Mouse (Mus musculus) embryonic facial prominence, embryonic 14.5 days (tissue): Measurements from ENCODE around the gene Asna1. TPM values are rescaled to one million over a fixed set of nuclear protein-coding genes. Genes with fewer than 3 reads are reported as not detected.

Source experiments
- ATAC-seq: fragments of 200-750 bp; cut with Nextera tagmentation; 2 replicates; pipeline ENCODE4 v1.8.0; 2017; ENCODE audit warnings: low read depth, moderate number of reproducible peaks, moderate TSS enrichment
- DNase-seq: peaks from one replicate; pipeline ENCODE4 v3.0.0-alpha.2; 2015; ENCODE audit warnings: low spot score
- H3K27ac ChIP-seq: fragments of 300-500 bp; sonication (generic); replicated peaks from 2 replicates; pipeline ENCODE4 v1.5.1; 2014; ENCODE audit warnings: low read depth, mild to moderate bottlenecking, low read length, moderate library complexity
- H3K27me3 ChIP-seq: fragments of 300-500 bp; sonication (generic); replicated peaks from 2 replicates; pipeline ENCODE4 v1.6.1; 2014; ENCODE audit warnings: low read length; ENCODE audit not compliant: control insufficient read depth, insufficient read depth
- H3K36me3 ChIP-seq: fragments of 300-500 bp; sonication (generic); 2 replicates; pipeline ENCODE4 v1.6.1; 2014; ENCODE audit warnings: low read length, mixed read lengths; ENCODE audit not compliant: control insufficient read depth, insufficient read depth
- H3K4me1 ChIP-seq: fragments of 300-500 bp; sonication (generic); 2 replicates; pipeline ENCODE4 v1.6.1; 2014; ENCODE audit warnings: antibody characterized with exemption, low read length; ENCODE audit not compliant: control insufficient read depth, insufficient read depth
- H3K4me2 ChIP-seq: fragments of 300-500 bp; sonication (generic); 2 replicates; pipeline ENCODE4 v1.6.1; 2014; ENCODE audit warnings: low read depth, mild to moderate bottlenecking, low read length, moderate library complexity, mixed read lengths
- H3K4me3 ChIP-seq: fragments of 300-500 bp; sonication (generic); 2 replicates; pipeline ENCODE4 v1.5.1; 2014; ENCODE audit warnings: low read depth, mild to moderate bottlenecking, low read length
- H3K9ac ChIP-seq: fragments of 300-500 bp; sonication (generic); 2 replicates; pipeline ENCODE4 v1.6.1; 2014; ENCODE audit warnings: low read depth, mild to moderate bottlenecking, low read length, moderate library complexity, mixed read lengths
- H3K9me3 ChIP-seq: fragments of 300-500 bp; sonication (generic); 2 replicates; pipeline ENCODE4 v1.6.1; 2016; ENCODE audit warnings: low read length; ENCODE audit not compliant: control insufficient read depth
- WGBS: fragments of 180-500 bp; shearing (Covaris S2); extraction: QIAGEN DNeasy Blood & Tissue Kit; methylation state at CpG from one replicate; pipeline ENCODE4 v1.1.7; 2014; 5-methylcytosine and 5-hydroxymethylcytosine counted together
- polyA plus RNA-seq: library from polyadenylated mRNA; unstranded; fragments of >200 nt; fragmentation: Nextera tagmentation; extraction: Ambion mirVana; gene quantifications from 2 replicates; pipeline ENCODE4 v1.2.1, GENCODE M21; 2014

The Asna1 gene
- polyA plus RNA-seq, 1 experiment from 2014 or later: 97.3 TPM

DNA sequence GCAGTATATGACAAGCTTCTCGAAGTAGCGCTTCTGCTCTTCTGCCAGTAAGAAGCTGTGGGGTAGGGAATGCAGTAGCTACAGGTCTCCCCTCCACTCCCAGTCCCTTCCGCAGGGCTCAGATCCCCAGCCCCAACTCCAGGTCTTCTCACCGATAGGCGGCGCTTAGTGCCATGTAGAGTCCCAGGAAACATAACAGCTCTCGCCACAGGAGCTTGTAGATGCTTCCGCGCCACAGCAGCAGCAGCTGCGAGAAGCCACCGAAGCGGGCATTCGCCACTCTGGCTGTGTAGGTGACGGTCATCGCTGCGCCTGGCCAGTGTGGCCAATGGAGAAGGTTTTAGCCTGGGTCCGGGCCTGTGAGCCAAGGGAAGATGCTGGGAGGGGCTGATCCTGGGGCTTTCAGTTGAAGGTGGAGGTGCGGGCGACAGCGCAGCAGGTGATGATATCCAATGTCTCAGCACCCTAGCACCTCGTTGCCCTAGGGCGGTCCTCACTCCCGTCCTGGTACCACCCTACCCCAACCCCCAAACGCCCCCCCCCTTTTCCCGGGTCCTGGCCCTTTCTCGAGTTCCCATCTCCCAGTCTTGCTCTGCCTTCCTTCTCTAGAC is 11.7 kb downstream of the Asna1 start:
- Histone ChIP-seq H3K9me3 (no peaks in the 10 kb centered on the region), H3K4me2 (peak overlapping the region; percentile 57), H3K27me3 (peaks cover 42% of the 10 kb centered on the region), H3K4me1 (no peaks in the 10 kb centered on the region; the same call in 1 of the 2 replicates), H3K27ac (no peak overlapping the region), H3K4me3 (peak overlapping the region; percentile 31), H3K9ac (peak overlapping the region; percentile 48), H3K36me3 (peaks cover 9% of the 10 kb centered on the region)
- peak; percentile 90 for DNase-seq
- WGBS: 5% methylated on average over 25 of the region's 26 CpGs
- ATAC-seq: peak; percentile 81

DNA sequence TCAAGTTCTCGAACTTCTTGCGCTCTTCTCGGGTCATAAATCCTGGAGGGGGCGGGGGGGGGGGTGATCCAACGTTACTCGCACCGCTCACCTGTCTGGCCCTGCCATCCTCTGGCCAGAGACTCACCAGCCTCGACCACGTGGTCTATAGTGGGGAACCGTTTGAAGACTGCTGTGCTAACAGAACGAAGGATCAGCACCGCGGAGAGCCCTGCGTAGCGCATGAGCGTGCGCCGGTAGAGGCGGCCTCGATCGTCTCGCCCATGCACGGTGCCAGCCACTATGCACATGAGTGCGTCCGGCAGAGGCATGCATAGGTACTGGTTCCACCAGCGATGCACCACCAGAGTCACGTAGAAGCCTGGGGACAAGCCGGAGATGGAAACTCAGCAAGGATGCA is 13.8 kb downstream of the Asna1 start:
- ATAC-seq (no peak), DNase-seq (no peak)
- peaks cover 52% of the 10 kb centered on the region for H3K27me3 ChIP-seq

DNA sequence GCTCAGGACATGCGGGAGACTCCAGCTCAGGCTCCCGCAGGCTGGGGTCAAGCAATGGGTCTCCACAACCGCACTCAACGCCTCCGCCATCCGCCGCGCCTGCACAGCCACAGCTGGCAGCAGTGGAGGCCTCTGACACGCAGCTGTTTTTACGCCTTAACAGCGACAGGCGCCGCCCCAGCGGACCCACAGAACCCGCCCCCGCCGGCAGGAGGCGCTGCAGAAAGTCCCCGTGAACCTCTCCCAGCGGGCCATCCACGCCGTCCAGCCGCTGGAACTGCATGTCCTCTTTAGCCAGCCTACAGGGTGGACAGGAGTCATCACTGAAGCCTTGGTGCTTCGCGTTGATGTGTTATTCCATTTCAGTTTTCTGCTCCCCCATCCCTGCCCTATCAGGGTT is 17.4 kb downstream of the Asna1 start:
- Histone ChIP-seq H3K27me3 (peaks cover 38% of the 10 kb centered on the region), H3K4me2 (no peak overlapping the region)
- ATAC-seq: no peak

More for the DNA sequence above, 13.8 kb downstream of the Asna1 start:
- WGBS: 15% methylated on average over 28 of the region's 28 CpGs
- Histone ChIP-seq H3K4me2 (no peak overlapping the region), H3K27ac (no peak overlapping the region), H3K4me3 (no peak overlapping the region), H3K9me3 (no peaks in the 10 kb centered on the region), H3K9ac (no peak overlapping the region), H3K36me3 (no peaks in the 10 kb centered on the region), H3K4me1 (no peaks in the 10 kb centered on the region; the same call in 1 of the 2 replicates)

DNA sequence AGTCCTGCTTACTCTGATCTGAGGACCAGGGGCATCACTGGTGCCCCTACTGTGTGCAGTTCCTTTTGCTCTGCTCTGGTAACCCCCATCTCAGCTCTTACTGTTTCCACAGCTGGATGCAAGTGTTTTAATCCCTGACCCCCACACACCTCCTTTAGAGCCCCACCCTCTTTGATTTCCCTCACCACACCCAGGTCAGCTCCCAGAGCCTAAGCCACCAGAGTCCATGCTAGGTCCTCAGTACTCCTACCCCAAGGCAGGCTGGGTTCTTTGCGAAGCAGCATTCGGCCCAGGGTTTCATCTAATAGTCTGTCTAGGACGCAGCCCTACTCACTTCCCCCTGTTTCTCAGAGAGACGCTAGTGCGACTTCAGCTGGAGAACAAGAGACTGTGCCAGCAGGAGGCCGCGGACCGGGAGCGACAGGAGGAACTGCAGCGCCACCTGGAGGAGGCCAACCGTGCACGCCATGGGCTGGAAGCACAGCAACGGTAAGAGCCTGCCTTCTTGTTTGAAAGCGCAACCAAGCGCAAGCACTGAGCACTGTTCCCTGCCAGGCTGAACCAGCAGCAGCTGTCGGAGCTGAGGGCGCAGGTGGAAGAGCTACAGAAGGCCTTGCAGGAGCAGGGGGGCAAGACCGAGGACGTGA is 27.3 kb downstream of the Asna1 start:
- DNase-seq (peak; percentile 93), ATAC-seq (peak; percentile 84)
- peak overlapping the region; percentile 29 for H3K4me2 ChIP-seq
- no peaks in the 10 kb centered on the region; the same call in 1 of the 2 replicates for H3K27me3 ChIP-seq
- WGBS: 10% methylated on average over 19 of the region's 19 CpGs
- H3K9me3 ChIP-seq: no peaks in the 10 kb centered on the region
- peaks cover 3% of the 10 kb centered on the region; the same call in 1 of the 2 replicates for H3K4me1 ChIP-seq
- 0 out of 2 replicates have a peak overlapping the region, but pooled peaks have one; percentile 8 for H3K4me3 ChIP-seq
- no peak overlapping the region for H3K27ac ChIP-seq
- H3K36me3 ChIP-seq: peaks cover 15% of the 10 kb centered on the region; the same call in 1 of the 2 replicates
- peak overlapping the region; percentile 6; the same call in 1 of the 2 replicates for H3K9ac ChIP-seq

More for the DNA sequence above, 17.4 kb downstream of the Asna1 start:
- 16% methylated on average over 18 of the region's 25 CpGs for WGBS
- H3K4me1 ChIP-seq: no peaks in the 10 kb centered on the region
- H3K36me3 ChIP-seq: no peaks in the 10 kb centered on the region
- no peak for DNase-seq
- H3K4me3 ChIP-seq: no peak overlapping the region
- H3K27ac ChIP-seq: no peak overlapping the region
- H3K9me3 ChIP-seq: no peaks in the 10 kb centered on the region
- H3K9ac ChIP-seq: no peak overlapping the region

DNA sequence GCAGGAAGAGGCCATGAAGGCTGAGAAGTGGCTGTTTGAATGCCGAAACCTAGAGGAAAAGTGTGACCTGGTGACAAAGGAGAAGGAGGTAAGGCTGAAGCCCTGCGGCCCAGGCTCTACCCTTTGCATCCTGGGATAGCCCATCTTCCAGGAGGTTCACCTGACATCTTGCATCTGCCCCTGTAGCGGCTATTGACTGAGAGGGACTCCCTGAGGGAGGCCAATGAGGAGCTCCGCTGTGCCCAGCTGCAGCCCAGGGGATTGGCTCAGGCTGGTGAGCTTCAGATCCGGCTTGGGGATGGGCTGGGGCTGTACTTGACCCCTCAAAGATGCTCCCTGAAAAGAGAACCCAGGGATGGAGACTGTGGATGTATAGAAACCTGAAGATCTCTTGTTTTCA is 28.1 kb downstream of the Asna1 start:
- no peak for DNase-seq
- no peak overlapping the region for H3K27ac ChIP-seq
- peaks cover 15% of the 10 kb centered on the region; the same call in 1 of the 2 replicates for H3K36me3 ChIP-seq
- 74% methylated on average over 5 of the region's 5 CpGs for WGBS
- H3K4me1 ChIP-seq: peaks cover 3% of the 10 kb centered on the region; the same call in 1 of the 2 replicates
- no peaks in the 10 kb centered on the region; the same call in 1 of the 2 replicates for H3K27me3 ChIP-seq
- no peak overlapping the region for H3K4me3 ChIP-seq
- no peak overlapping the region for H3K4me2 ChIP-seq
- H3K9me3 ChIP-seq: no peaks in the 10 kb centered on the region
- H3K9ac ChIP-seq: no peak overlapping the region
- ATAC-seq: no peak

DNA sequence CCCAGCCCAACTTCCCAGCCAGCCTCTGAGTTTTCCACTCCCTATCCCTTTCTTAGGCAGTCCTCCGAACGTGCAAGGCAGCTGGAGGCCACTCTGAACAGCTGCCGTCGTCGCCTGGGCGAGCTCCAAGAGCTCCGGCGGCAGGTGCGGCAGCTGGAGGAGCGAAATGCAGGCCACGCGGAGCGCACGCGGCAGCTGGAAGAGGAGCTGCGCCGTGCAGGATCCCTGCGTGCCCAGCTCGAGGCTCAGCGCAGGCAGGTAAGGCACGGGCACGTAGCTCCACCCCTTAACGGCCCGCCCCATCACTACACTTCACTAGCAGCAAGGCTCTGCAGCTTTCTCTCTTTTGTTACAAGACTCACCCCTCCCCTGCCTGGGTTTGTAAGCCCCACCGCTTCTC is 29.4 kb downstream of the Asna1 start:
- 24% methylated on average over 23 of the region's 25 CpGs for WGBS
- DNase-seq (peak; percentile 72), ATAC-seq (peak; percentile 16; the same call in 1 of the 2 replicates)
- no peaks in the 10 kb centered on the region; the same call in 1 of the 2 replicates for H3K27me3 ChIP-seq
- H3K4me2 ChIP-seq: no peak overlapping the region
- H3K4me3 ChIP-seq: no peak overlapping the region
- no peaks in the 10 kb centered on the region for H3K9me3 ChIP-seq
- peaks cover 10% of the 10 kb centered on the region; the same call in 1 of the 2 replicates for H3K4me1 ChIP-seq
- H3K9ac ChIP-seq: no peak overlapping the region
- no peak overlapping the region for H3K27ac ChIP-seq
- peaks cover 15% of the 10 kb centered on the region; the same call in 1 of the 2 replicates for H3K36me3 ChIP-seq

DNA sequence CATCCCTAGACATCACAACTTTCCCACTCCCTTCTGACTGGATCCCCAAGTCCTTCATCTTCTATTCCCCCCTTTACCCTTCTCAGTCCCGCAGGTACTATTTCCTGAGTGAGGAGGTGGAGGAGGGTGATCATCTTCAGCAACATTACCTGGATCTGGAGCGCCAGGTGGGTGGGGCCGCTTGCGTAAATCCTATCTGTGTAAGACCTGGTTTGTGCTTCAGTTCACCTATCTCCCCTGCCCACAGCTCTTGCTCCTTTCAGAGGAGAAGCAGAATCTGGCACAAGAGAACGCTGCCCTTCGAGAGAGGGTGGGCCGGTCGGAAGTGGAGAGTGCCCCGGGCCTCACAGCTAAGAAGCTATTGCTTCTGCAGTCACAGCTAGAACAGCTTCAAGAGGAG is 30.7 kb downstream of the Asna1 start:
- no peaks in the 10 kb centered on the region for H3K9me3 ChIP-seq
- no peak overlapping the region for H3K4me2 ChIP-seq
- DNase-seq: no peak
- peaks cover 15% of the 10 kb centered on the region; the same call in 1 of the 2 replicates for H3K36me3 ChIP-seq
- H3K4me1 ChIP-seq: peaks cover 10% of the 10 kb centered on the region; the same call in 1 of the 2 replicates
- H3K27ac ChIP-seq: no peak overlapping the region
- H3K27me3 ChIP-seq: no peaks in the 10 kb centered on the region; the same call in 1 of the 2 replicates
- whole genome bisulfite sequencing: 95% methylated on average over 9 of the region's 9 CpGs
- no peak overlapping the region for H3K4me3 ChIP-seq
- no peak overlapping the region for H3K9ac ChIP-seq
- no peak for ATAC-seq

DNA sequence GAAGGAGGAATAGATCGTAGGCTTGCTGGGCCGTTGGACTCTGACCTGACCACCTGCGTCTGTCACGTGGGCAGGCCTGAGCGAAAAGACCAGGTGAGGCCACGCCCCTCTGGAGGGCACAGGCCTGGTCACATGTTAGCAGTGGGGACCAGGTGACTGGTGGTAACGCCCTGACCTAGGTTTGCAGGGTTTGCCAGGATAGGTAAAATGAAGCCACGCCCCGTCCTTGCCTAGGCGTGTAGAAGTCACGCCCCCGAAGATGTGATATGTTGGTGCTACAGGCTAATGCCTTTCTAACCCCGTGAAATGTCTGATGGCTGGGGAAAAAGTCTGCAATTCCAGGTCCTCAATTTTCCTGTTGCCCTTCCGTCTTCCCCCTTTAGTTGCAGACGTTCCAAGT is 34.2 kb downstream of the Asna1 start:
- Histone ChIP-seq H3K9me3 (no peaks in the 10 kb centered on the region), H3K4me3 (peak overlapping the region; percentile 73), H3K36me3 (peaks cover 7% of the 10 kb centered on the region; the same call in 1 of the 2 replicates), H3K4me1 (peaks cover 7% of the 10 kb centered on the region; the same call in 1 of the 2 replicates), H3K27me3 (no peaks in the 10 kb centered on the region; the same call in 1 of the 2 replicates), H3K4me2 (peak overlapping the region; percentile 97), H3K27ac (peak overlapping the region; percentile 79), H3K9ac (peak overlapping the region; percentile 75)
- WGBS: 2% methylated on average over 15 of the region's 15 CpGs
- DNase-seq (peak; percentile 92), ATAC-seq (peak; percentile 47)
